Mouse (Mus musculus) embryonic facial prominence, embryonic 12.5 days (tissue): ENCODE results near the gene Sept4. TPM values are rescaled to one million over a fixed set of nuclear protein-coding genes. Genes with fewer than 3 reads are reported as not detected.

ENCODE experiments used
- ATAC-seq: fragments of 200-750 bp; cut with Nextera tagmentation; 2 replicates; pipeline ENCODE4 v1.8.0; 2017; ENCODE audit not compliant: insufficient number of reproducible peaks, insufficient read depth, low FRiP score, low TSS enrichment
- H3K27ac ChIP-seq: fragments of 300-500 bp; sonication (generic); 2 replicates; pipeline ENCODE4 v1.5.1; 2016; ENCODE audit warnings: mild to moderate bottlenecking
- H3K27me3 ChIP-seq: fragments of 300-500 bp; sonication (generic); 2 replicates; pipeline ENCODE4 v1.6.1; 2016; ENCODE audit warnings: mild to moderate bottlenecking, moderate library complexity
- H3K36me3 ChIP-seq: fragments of 300-500 bp; sonication (generic); 2 replicates; pipeline ENCODE4 v1.6.1; 2016; ENCODE audit warnings: mild to moderate bottlenecking
- H3K4me1 ChIP-seq: fragments of 300-500 bp; sonication (generic); 2 replicates; pipeline ENCODE4 v1.6.1; 2016
- H3K4me2 ChIP-seq: fragments of 300-500 bp; sonication (generic); replicated peaks from 2 replicates; pipeline ENCODE4 v1.6.1; 2016; ENCODE audit warnings: mild to moderate bottlenecking, moderate library complexity
- H3K4me3 ChIP-seq: fragments of 300-500 bp; sonication (generic); 2 replicates; pipeline ENCODE4 v1.5.1; 2016; ENCODE audit warnings: mild to moderate bottlenecking
- H3K9ac ChIP-seq: fragments of 300-500 bp; sonication (generic); 2 replicates; pipeline ENCODE4 v1.6.1; 2016; ENCODE audit warnings: mild to moderate bottlenecking, moderate library complexity
- H3K9me3 ChIP-seq: fragments of 300-500 bp; sonication (generic); 2 replicates; pipeline ENCODE4 v1.6.1; 2016; ENCODE audit warnings: mild to moderate bottlenecking, moderate library complexity
- WGBS: fragments of 180-500 bp; shearing (Covaris S2); methylation state at CpG from one replicate; pipeline ENCODE4 v1.1.7; 2016; 5-methylcytosine and 5-hydroxymethylcytosine counted together
- polyA plus RNA-seq: library from polyadenylated mRNA; unstranded; fragments of >200 nt; fragmentation: Nextera tagmentation; extraction: Ambion mirVana; gene quantifications from 2 replicates; pipeline ENCODE4 v1.2.1, GENCODE M21; 2016

Gene Sept4
- polyA plus RNA-seq, 1 experiment from 2014 or later = 13.3 TPM

DNA sequence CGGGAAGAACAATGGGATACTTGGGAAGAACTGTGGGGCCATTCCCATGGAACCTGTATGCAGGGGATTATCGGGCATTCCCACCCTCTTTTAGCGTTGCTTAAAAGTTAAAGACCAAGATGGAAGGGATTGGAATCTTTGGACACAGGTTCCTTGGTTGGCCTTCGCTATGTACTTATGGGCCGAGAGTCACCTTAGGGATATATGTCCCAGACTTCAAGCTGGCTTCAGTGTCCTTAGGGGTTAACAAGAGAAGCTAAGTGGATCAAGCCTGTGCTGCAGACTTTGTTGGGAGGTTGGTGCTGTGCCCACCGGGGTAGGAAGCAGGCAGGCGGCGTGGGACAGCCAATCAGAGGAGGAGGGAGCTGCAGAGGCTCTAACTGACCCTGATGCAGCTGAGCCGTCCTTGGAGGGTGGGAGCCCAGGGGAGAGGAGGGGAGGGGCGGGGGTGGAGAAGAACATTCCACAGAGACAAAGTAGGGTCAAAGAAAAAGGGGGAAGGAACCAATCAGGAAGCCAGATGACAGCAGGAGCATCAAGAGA is 11.9 kb downstream of the Sept4 start:
- no peak for ATAC-seq
- WGBS = 47% methylated on average over 10 of the region's 10 CpGs
- Histone ChIP-seq H3K27ac (no peak overlapping the region), H3K9ac (no peak overlapping the region), H3K9me3 (no peaks in the 10 kb centered on the region), H3K4me1 (peaks cover 16% of the 10 kb centered on the region), H3K4me3 (no peak overlapping the region), H3K27me3 (peaks cover 3% of the 10 kb centered on the region; the same call in 1 of the 2 replicates), H3K36me3 (no peaks in the 10 kb centered on the region), H3K4me2 (no peak overlapping the region)

DNA sequence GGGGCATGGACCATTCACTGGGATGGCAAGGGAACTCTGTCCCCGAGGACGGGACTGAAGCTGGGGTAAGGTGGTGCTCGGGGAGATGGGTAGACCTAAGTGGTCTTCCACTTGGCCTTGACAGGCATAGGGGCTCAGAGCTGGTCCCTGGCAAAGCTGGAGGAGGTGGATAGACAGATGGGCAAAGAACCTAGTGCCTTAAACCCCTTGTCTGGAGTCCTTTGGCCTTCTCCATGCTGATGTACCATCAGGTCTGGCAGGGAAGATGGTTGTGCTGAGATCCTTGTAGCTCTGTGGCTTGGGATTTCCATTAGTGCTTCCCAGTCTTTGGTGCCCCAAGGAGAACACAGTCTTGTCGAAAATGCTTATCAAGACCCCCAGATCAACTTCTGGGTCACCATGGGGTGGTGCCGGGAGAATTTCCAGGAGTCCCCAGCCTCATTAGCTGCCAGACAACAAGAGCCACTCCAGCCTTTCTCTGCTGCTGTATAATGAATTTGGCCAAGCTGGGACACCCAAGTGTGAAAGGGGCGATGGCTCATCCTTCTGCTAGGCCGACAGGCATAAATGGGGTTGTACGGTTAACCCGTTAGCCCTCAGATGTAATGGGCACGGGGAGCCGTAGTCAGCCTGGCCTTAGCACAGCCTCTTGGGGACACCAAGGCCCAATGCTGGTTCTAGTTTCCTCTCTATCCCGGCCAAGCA is 12.6 kb downstream of the Sept4 start:
- Histone ChIP-seq H3K9me3 (no peaks in the 10 kb centered on the region), H3K4me2 (no peak overlapping the region), H3K4me1 (peaks cover 16% of the 10 kb centered on the region), H3K27me3 (peaks cover 3% of the 10 kb centered on the region; the same call in 1 of the 2 replicates), H3K36me3 (no peaks in the 10 kb centered on the region), H3K4me3 (no peak overlapping the region), H3K27ac (no peak overlapping the region), H3K9ac (no peak overlapping the region)
- ATAC-seq = no peak
- 87% methylated on average over 12 of the region's 12 CpGs for WGBS

DNA sequence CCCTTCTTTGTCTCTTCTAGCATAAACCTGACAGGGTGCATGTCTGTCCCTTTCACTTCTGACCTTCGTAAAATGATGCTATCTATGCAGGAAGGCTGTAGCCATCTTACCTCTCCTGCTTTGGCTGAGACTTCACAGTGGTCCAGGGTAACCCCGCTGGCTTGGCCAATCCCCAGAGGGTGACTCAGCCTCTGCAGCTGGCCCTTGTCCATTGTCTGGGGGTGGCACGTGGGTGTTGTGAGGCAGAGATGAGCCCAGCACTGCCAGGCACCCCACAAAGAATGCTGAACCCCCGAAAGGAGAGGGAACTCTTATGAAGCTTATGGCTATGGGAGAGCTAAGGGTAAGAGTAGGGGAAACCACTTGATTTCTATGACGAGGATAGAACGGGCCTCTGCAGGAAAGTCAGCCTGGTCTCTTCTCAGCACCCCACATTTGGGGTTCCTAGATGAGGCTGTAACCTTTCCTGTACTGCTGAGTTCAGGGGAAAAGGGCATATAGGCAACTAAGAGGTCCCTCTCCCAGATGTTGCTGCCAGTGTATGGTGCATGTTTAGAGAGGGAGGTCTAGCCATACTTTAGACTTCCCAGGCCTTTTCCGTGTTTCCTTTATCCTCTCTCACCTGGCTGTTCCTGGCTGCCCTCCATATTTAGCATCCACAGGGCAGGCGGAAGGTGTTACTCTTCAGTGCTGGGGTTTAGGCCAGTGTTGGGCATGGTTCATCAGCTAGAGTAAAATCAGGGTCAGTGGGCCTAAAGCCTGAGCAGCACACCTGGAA is 13.4 kb downstream of the Sept4 start:
- no peak overlapping the region for H3K9ac ChIP-seq
- no peak for ATAC-seq
- H3K27me3 ChIP-seq = no peaks in the 10 kb centered on the region; the same call in 1 of the 2 replicates
- no peak overlapping the region for H3K4me2 ChIP-seq
- no peak overlapping the region for H3K4me3 ChIP-seq
- no peak overlapping the region for H3K27ac ChIP-seq
- H3K9me3 ChIP-seq = no peaks in the 10 kb centered on the region
- WGBS = 81% methylated on average over 8 of the region's 8 CpGs
- H3K4me1 ChIP-seq = peaks cover 16% of the 10 kb centered on the region
- H3K36me3 ChIP-seq = no peaks in the 10 kb centered on the region

DNA sequence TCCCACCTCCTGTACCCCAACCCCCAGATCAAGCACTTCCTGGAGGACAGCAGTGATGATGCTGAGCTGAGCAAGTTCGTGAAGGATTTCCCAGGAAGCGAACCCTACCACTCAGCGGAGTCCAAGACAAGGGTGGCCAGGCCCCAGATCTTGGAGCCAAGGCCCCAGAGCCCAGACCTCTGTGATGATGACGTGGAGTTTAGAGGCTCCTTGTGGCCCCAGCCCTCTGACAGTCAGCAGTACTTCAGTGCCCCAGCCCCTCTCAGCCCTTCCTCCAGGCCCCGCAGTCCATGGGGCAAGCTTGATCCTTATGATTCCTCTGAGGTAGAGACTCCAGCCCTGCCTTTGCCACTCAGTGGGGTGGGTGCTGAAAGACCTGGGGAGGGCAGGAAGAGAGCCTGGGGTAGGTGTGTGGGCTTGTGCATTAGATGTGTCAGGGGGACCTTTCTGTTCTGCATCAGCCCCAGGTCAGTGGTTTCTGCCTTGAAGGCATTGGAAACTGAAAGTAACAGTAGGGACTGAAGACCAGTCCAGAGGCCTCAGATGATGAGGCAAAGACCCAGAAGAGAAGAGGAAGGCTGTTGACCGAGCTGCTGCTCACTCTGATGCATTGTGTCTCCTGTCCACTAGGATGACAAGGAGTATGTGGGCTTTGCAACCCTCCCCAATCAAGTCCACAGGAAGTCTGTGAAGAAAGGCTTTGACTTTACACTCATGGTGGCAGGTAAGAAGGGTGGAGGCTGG is 14.8 kb downstream of the Sept4 start:
- no peaks in the 10 kb centered on the region for H3K36me3 ChIP-seq
- no peaks in the 10 kb centered on the region for H3K9me3 ChIP-seq
- ATAC-seq = no peak
- H3K9ac ChIP-seq = no peak overlapping the region
- 0 out of 2 replicates have a peak, but pooled peaks cover 6% of the 10 kb centered on the region for H3K4me1 ChIP-seq
- H3K27me3 ChIP-seq = no peaks in the 10 kb centered on the region
- H3K4me3 ChIP-seq = no peak overlapping the region
- no peak overlapping the region for H3K27ac ChIP-seq
- WGBS = 75% methylated on average over 6 of the region's 6 CpGs
- no peak overlapping the region for H3K4me2 ChIP-seq

DNA sequence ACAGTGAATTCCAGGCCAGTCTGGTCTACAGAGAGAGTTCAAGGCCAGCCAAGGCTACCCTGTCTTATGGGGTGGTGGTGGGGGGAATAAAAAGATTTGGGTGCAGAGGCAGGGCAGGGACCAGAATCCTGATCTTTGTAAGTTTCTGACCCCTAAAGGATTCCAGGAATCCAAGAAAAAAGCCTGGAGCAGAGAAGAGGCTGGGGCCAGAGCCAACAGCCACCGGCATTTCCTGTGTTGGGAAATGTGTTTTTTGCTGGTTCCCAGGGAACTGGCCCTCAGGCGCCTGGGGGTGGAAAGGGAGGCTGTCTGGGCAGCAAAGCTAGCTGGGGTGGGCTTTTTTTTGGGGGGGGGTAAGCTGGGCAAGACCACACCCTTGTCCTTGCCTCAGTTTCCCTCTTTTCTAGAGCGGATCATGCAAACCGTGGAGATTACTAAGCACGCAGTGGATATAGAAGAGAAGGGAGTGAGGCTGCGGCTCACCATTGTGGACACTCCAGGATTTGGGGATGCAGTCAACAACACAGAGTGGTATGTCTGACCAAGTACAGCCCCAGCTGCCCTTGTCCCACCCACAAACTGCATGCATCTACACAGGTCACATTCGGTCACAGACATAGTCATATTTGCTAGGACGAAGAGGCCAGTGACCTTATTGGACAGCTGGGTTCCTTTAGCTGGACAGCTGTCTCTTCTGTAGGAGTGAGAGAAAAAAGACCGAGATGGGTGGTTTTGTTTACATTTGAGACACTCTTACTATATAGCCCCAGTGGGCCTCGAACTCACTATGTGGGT is 16.2 kb downstream of the Sept4 start:
- no peaks in the 10 kb centered on the region for H3K36me3 ChIP-seq
- no peak overlapping the region for H3K9ac ChIP-seq
- H3K4me2 ChIP-seq = no peak overlapping the region
- no peaks in the 10 kb centered on the region for H3K9me3 ChIP-seq
- no peak overlapping the region for H3K4me3 ChIP-seq
- H3K27me3 ChIP-seq = no peaks in the 10 kb centered on the region
- H3K27ac ChIP-seq = no peak overlapping the region
- WGBS = 78% methylated on average over 10 of the region's 10 CpGs
- no peak for ATAC-seq
- peaks cover 9% of the 10 kb centered on the region for H3K4me1 ChIP-seq

DNA sequence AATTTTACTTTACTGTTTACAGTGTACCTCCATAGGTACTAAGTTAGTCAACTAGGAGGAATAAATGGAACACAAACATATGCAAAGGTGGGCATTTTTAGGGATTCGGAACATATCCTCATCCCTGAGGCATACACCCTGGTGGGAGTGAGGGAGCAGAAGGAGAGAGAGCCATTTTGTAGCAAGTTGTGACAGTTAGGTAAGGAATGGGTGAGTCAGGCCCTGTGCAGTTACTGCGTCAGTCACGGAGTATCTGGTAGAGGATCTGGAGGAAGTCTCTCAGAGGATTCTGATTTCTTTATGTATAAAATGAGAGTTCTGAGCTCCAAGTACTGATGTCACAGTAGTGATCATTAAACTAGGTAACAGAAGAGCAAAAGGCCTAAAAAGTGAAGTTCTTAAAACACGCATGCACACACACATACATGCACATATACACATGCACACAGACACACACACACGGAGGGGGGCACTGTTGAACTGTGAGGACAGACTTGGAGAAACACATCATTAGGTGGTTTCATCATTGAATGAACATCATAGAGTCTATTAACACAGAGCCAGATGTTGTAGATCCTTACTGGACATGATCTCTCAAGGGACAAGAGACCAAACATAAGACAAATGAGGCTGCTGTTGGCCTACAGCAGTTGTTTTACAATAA is 18.6 kb downstream of the Sept4 start:
- H3K27ac ChIP-seq = no peak overlapping the region
- peaks cover 18% of the 10 kb centered on the region for H3K4me1 ChIP-seq
- WGBS = 94% methylated on average over 5 of the region's 5 CpGs
- no peaks in the 10 kb centered on the region for H3K36me3 ChIP-seq
- H3K9me3 ChIP-seq = no peaks in the 10 kb centered on the region
- H3K4me3 ChIP-seq = no peak overlapping the region
- ATAC-seq = no peak
- H3K27me3 ChIP-seq = no peaks in the 10 kb centered on the region
- no peak overlapping the region for H3K4me2 ChIP-seq
- no peak overlapping the region for H3K9ac ChIP-seq

DNA sequence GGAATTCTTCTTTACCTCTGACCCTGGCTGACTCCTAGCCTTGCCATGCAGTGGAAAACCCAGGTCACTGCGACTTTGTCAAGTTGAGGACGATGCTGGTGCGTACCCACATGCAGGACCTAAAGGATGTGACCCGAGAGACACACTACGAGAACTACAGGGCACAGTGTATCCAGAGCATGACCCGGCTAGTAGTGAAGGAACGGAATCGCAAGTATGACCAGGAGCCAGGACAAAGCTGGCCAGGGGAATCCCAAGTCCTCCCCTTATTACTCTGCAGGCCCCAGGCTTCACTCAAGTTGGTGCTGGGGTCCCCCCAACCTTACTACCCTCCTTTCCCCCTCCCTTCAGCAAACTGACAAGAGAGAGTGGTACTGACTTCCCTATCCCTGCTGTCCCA is 20.9 kb downstream of the Sept4 start:
- Histone ChIP-seq H3K36me3 (peaks cover 9% of the 10 kb centered on the region; the same call in 1 of the 2 replicates), H3K27me3 (no peaks in the 10 kb centered on the region), H3K9ac (no peak overlapping the region), H3K9me3 (no peaks in the 10 kb centered on the region), H3K4me1 (peaks cover 34% of the 10 kb centered on the region), H3K4me3 (no peak overlapping the region), H3K27ac (no peak overlapping the region), H3K4me2 (no peak overlapping the region)
- no peak for ATAC-seq
- WGBS = 92% methylated on average over 8 of the region's 8 CpGs

DNA sequence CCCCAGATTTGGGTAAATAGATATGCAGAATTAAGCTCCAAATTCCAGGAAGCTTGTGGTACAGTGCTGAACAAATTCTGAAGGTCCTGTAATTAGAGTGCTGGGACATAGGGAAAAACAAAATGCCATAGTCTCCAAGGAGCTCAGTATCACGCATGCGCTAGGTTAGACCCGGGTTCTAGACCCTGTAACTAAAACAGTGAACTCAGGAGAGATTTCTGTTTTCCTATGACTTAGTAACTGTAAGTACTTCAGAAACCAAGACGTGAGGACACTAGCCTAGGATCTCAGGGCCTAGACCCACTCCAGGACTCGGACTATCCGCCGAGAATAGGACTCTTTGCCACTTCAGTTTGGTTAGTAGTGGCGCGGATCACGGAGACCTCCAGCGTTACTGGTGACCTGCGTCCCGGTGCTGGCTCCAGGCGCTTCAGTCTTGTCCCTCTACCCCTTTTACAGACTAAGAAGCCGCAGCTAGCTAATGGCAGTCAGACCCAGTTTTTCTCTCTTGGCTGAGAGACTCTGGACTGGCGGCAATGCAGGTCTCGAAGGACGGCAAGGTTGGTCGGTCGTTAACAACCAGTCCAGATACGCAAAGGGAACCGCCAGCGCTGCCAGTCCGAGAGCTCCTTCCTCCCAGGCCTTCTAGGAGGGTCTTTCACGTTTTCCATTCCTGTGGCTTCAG is 22.3 kb downstream of the Sept4 start:
- Histone ChIP-seq H3K9ac (peak overlapping the region; percentile 78), H3K4me3 (peak overlapping the region; percentile 72), H3K27me3 (no peaks in the 10 kb centered on the region), H3K27ac (peak overlapping the region; percentile 89), H3K36me3 (peaks cover 9% of the 10 kb centered on the region; the same call in 1 of the 2 replicates), H3K4me2 (peak overlapping the region; percentile 79), H3K4me1 (peaks cover 42% of the 10 kb centered on the region), H3K9me3 (no peaks in the 10 kb centered on the region)
- ATAC-seq = no peak
- WGBS = 1% methylated on average over 25 of the region's 25 CpGs

DNA sequence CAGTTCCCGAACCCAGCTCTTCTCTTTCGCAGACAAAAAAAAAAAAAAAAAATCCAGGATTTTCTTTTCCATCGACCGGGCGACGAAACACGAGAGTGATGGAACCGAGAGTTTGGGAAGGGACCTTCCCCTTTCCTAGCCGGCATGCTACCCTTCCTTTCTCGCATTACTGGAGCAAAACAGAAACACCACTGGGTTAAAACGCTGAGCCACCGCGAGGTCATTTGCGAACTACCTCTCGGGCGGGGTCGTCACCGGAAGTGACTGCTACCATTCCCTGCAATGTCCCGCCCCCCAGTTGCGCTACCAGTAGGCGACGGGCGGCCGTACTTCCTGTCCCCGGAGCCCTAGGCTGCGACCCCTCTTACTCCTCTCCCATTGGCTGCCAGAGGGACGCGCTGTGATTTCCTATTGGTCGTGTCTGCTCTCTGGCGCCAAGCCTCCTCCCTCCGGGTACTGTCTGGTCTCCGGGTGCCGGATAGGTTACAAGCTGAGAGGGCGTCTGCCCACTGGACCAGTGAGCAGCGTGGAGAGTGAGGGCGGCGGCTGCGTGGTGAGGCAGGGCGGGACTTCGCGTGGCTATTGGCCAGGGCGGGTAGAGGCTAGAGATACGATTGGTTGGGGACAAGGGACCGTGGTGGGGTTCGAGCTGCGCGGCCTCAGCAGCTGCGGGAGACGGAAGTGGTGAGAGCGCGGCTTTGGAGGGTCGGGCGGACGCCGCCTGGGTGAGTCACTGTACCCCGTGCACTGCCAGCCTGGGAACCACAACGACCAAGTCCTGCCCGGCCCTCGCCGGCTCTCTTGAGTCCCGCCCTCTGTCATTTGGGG is 23.0 kb downstream of the Sept4 start, which contains the start of gene Mtmr4:
TSS of gene Mtmr4 (plus strand) at position 637 of the 828 bp plus-strand sequence.
- no peaks in the 10 kb centered on the region for H3K9me3 ChIP-seq
- H3K27ac ChIP-seq = peak within 1 kb of the TSS; percentile 93
- peak within 1 kb of the TSS; percentile 78 for H3K9ac ChIP-seq
- H3K4me3 ChIP-seq = peak within 1 kb of the TSS; percentile 72
- peak; percentile 99 for ATAC-seq
- WGBS = under 1% methylated on average over 59 of the region's 61 CpGs
- peaks cover 9% of the 10 kb centered on the region; the same call in 1 of the 2 replicates for H3K36me3 ChIP-seq
- peaks cover 50% of the 10 kb centered on the region for H3K4me1 ChIP-seq
- H3K27me3 ChIP-seq = no peaks in the 10 kb centered on the region
- H3K4me2 ChIP-seq = peak within 1 kb of the TSS; percentile 79
